Mouse (Mus musculus) kidney, embryonic 14.5 days (tissue): ENCODE data around the gene Atp6v0d1. TPM values are rescaled to one million over a fixed set of nuclear protein-coding genes. Genes with fewer than 3 reads are reported as not detected.

Source experiments
- ATAC-seq: fragments of 200-750 bp; cut with Nextera tagmentation; 2 replicates; pipeline ENCODE4 v1.8.0; 2017; ENCODE audit warnings: moderate number of reproducible peaks, mild to moderate bottlenecking, moderate TSS enrichment, moderate library complexity; ENCODE audit not compliant: low FRiP score, low TSS enrichment
- H3K27ac ChIP-seq: fragments of 300-500 bp; sonication (generic); 2 replicates; pipeline ENCODE4 v1.5.1; 2014; ENCODE audit warnings: low read depth, mild to moderate bottlenecking, low read length, moderate library complexity, mixed read lengths
- H3K27me3 ChIP-seq: fragments of 300-500 bp; sonication (generic); 2 replicates; pipeline ENCODE4 v1.6.1; 2014; ENCODE audit warnings: mild to moderate bottlenecking, low read length; ENCODE audit not compliant: control insufficient read depth, insufficient read depth
- H3K36me3 ChIP-seq: fragments of 300-500 bp; sonication (generic); 2 replicates; pipeline ENCODE4 v1.6.1; 2014; ENCODE audit warnings: low read length, mixed read lengths; ENCODE audit not compliant: control insufficient read depth, insufficient read depth
- H3K4me1 ChIP-seq: fragments of 300-500 bp; sonication (generic); 2 replicates; pipeline ENCODE4 v1.6.1; 2014; ENCODE audit warnings: low read length, mixed read lengths; ENCODE audit not compliant: control insufficient read depth, insufficient read depth
- H3K4me2 ChIP-seq: fragments of 300-500 bp; sonication (generic); replicated peaks from 2 replicates; pipeline ENCODE4 v1.6.1; 2014; ENCODE audit warnings: low read depth, mild to moderate bottlenecking, low read length
- H3K4me3 ChIP-seq: fragments of 300-500 bp; sonication (generic); 2 replicates; pipeline ENCODE4 v1.5.1; 2014; ENCODE audit warnings: mild to moderate bottlenecking, low read length
- H3K9ac ChIP-seq: fragments of 300-500 bp; sonication (generic); 2 replicates; pipeline ENCODE4 v1.6.1; 2014; ENCODE audit warnings: low read depth, mild to moderate bottlenecking, low read length, moderate library complexity
- H3K9me3 ChIP-seq: fragments of 300-500 bp; sonication (generic); 2 replicates; pipeline ENCODE4 v1.6.1; 2016; ENCODE audit warnings: low read length; ENCODE audit not compliant: control insufficient read depth
- WGBS: fragments of 180-500 bp; shearing (Covaris S2); extraction: QIAGEN DNeasy Blood & Tissue Kit; methylation state at CpG from one replicate; pipeline ENCODE4 v1.1.7; 2014; 5-methylcytosine and 5-hydroxymethylcytosine counted together
- microRNA counts: library from miRNA; unstranded; fragments of <30 nt; microRNA quantifications from one replicate; lab custom pipeline; 2017
- microRNA-seq: library from miRNA; unstranded; fragments of <30 nt; microRNA quantifications from one replicate; pipeline ENCODE4, GENCODE M21; 2016
- polyA plus RNA-seq: library from polyadenylated mRNA; unstranded; fragments of >200 nt; fragmentation: Nextera tagmentation; extraction: Ambion mirVana; gene quantifications from 2 replicates; pipeline ENCODE4 v1.2.1, GENCODE M21; 2014

Atp6v0d1 gene
- polyA plus RNA-seq, 1 experiment from 2014 or later, result 90.1 TPM

DNA sequence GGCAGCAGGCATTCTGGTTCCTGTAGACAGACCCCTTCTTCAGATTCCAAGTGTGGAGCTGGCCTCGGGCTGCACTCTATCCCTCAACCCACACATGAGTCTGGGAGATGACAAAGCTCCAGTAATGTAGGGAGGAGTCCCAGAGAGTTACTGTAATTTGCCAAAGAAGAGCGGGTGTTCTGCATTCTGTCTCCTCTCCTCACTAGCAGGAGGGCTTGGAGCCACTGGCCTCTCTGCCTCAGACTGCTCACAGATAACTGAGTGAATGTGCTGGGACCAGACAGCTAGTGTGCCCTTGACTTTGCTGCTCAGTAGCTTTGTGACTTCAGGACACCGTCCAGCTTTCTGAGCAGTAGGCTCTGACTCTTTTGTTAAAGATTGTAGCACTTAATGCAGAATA, 88.1 kb downstream of the Atp6v0d1 start:
- ATAC-seq, result no peak
- Histone ChIP-seq H3K9ac (no peak overlapping the region), H3K27ac (no peak overlapping the region), H3K4me3 (no peak overlapping the region), H3K27me3 (peaks cover under 1% of the 10 kb centered on the region; the same call in 1 of the 2 replicates), H3K9me3 (no peaks in the 10 kb centered on the region), H3K4me1 (peaks cover 18% of the 10 kb centered on the region), H3K4me2 (no peak overlapping the region), H3K36me3 (peaks cover 13% of the 10 kb centered on the region)
- 83% methylated on average over 3 of the region's 3 CpGs for WGBS

DNA sequence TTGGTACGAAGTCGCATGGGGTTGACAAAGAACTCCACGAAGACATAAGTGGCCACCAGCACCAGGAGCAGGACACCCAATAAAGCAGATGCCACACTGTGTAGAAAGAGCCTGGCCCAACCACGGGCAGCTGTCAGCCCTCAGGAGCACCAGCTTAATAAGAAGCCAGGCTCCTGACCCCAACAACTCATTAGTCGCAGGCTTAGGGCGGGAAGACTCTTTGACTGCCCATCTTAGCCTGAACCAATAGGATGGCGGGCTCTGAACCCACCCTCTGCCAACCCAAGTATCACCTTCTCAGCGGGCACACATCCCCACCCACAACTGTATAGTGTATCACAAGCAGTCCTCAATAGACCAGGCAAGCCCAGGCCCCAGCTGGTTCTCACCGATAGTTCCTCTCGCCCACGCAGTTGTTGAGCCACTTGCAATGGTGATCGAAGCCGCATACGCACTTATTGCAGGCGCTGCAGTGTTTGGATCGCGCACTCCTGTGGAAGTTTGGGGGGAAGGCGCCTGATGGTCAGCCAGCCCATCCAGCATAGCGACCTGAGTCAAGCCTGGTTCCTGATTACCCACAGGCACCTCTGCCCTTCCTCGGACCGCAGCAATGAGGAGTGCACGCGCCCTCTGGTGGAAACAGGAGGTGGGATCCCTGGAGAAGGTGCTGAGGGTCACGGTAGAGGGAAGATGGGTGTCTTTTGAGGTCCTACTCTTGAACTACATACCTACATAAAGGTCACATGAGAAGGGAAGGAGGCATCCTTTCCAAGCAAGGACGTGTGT, 89.0 kb downstream of the Atp6v0d1 start:
- no peaks in the 10 kb centered on the region for H3K9me3 ChIP-seq
- no peak overlapping the region for H3K4me3 ChIP-seq
- H3K27ac ChIP-seq, result no peak overlapping the region
- H3K27me3 ChIP-seq, result peaks cover 4% of the 10 kb centered on the region
- H3K9ac ChIP-seq, result no peak overlapping the region
- peak; percentile 7; the same call in 1 of the 2 replicates for ATAC-seq
- no peak overlapping the region for H3K4me2 ChIP-seq
- 42% methylated on average over 25 of the region's 25 CpGs for WGBS
- peaks cover 18% of the 10 kb centered on the region for H3K4me1 ChIP-seq
- H3K36me3 ChIP-seq, result peaks cover 13% of the 10 kb centered on the region

DNA sequence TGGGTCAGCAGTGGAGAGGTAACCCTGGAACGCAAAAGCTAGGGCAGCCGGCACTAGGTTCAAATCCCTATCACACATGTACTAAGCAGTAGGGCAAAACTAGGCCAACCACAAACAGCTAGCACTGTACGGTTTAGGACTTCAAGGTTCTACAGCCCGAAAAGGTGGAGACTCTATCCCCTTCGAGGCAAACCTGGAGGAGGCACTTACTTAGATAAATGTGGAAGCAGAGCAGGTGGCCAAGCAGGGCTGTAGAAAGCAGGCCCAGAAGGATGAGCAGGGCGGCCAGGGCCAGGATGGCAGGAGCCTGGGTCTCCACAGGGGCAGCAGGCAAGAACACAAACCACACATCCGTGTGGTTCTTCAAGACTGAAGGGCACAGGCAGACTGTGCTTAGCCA, 89.7 kb downstream of the Atp6v0d1 start:
- Histone ChIP-seq H3K4me3 (no peak overlapping the region), H3K4me1 (peaks cover 18% of the 10 kb centered on the region), H3K36me3 (peaks cover 13% of the 10 kb centered on the region), H3K9me3 (no peaks in the 10 kb centered on the region), H3K27me3 (peaks cover 4% of the 10 kb centered on the region), H3K4me2 (no peak overlapping the region), H3K9ac (no peak overlapping the region), H3K27ac (no peak overlapping the region)
- no peak for ATAC-seq
- 93% methylated on average over 7 of the region's 7 CpGs for WGBS

GRCm38 (mm10) chr8:105475742-105476141, 90.1 kb downstream of the Atp6v0d1 start:
- Histone ChIP-seq H3K27me3 (peaks cover 4% of the 10 kb centered on the region), H3K9me3 (no peaks in the 10 kb centered on the region), H3K4me1 (peaks cover 18% of the 10 kb centered on the region), H3K36me3 (peaks cover 13% of the 10 kb centered on the region), H3K9ac (no peak overlapping the region), H3K27ac (no peak overlapping the region), H3K4me2 (no peak overlapping the region), H3K4me3 (no peak overlapping the region)
- no peak for ATAC-seq
- 94% methylated on average over 8 of the region's 8 CpGs for WGBS

GRCm38 (mm10) chr8:105475254-105475653, 90.6 kb downstream of the Atp6v0d1 start:
- Histone ChIP-seq H3K27me3 (peaks cover 4% of the 10 kb centered on the region), H3K36me3 (peaks cover 13% of the 10 kb centered on the region), H3K4me1 (peaks cover 23% of the 10 kb centered on the region), H3K27ac (no peak overlapping the region), H3K9me3 (no peaks in the 10 kb centered on the region), H3K4me2 (no peak overlapping the region), H3K9ac (no peak overlapping the region), H3K4me3 (no peak overlapping the region)
- no peak for ATAC-seq
- 50% methylated on average over 4 of the region's 4 CpGs for WGBS

DNA sequence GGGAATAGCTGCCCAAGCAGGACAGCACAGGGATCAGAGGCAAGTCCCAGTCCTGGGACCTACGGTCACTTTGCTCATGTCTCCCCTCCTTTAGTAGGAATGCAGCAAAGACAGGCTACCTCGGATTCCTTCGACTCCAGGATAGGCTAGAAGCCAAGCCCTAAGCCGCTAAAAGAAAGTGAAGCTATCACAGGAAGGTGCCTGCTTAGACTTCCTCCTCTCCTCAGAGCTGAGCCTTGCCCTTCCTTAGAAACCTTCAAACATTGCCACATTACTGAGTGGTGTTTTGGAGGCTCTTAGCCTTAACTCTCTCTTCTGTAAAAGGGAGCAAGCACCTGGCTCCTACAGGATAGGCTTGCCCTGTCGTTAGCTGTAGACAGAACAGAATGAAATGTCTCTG, 91.2 kb downstream of the Atp6v0d1 start:
- H3K27ac ChIP-seq, result no peak overlapping the region

More for the DNA sequence above, 91.2 kb downstream of the Atp6v0d1 start:
- H3K9me3 ChIP-seq, result no peaks in the 10 kb centered on the region
- no peak overlapping the region for H3K4me3 ChIP-seq
- no peak overlapping the region for H3K4me2 ChIP-seq
- H3K9ac ChIP-seq, result no peak overlapping the region
- peaks cover 13% of the 10 kb centered on the region for H3K36me3 ChIP-seq
- ATAC-seq, result no peak
- peaks cover 4% of the 10 kb centered on the region for H3K27me3 ChIP-seq
- H3K4me1 ChIP-seq, result peaks cover 24% of the 10 kb centered on the region
- WGBS, result 44% methylated on average over 5 of the region's 5 CpGs

MicroRNA genes within 50 kb of the gene (microRNA counts, 519-probe panel; counts per million panel counts)
- microRNA mmu-miR-1966 (lab: Ali Mortazavi, UCI), result 3,809 counts per million, percentile 22 among the panel's probes with 10 or more counts

Small RNA genes within 50 kb of the gene (microRNA-seq; reads per million reads assigned to microRNA genes)
- not detected for gene Mir1966

Other genes with a start within 250 kb of the Atp6v0d1 start
- gene Lrrc29, start 239.8 kb downstream of the Atp6v0d1 start, polyA plus RNA-seq, result 1.6 and 2.1 TPM in 2 replicates
- 120 and 142 TPM in 2 replicates for gene Tmem208, start 239.7 kb downstream of the Atp6v0d1 start, polyA plus RNA-seq
- 5.1 and 6.0 TPM in 2 replicates for gene Fhod1, start 218.1 kb downstream of the Atp6v0d1 start, polyA plus RNA-seq
- 2.6 and 4.0 TPM in 2 replicates for gene Slc9a5, start 217.2 kb downstream of the Atp6v0d1 start, polyA plus RNA-seq
- 0.43 and 1.2 TPM in 2 replicates for gene Plekhg4, start 192.8 kb downstream of the Atp6v0d1 start, polyA plus RNA-seq
- not detected in 2 replicates for gene Kctd19, start 152.5 kb downstream of the Atp6v0d1 start, polyA plus RNA-seq
- gene Lrrc36, start 152.5 kb downstream of the Atp6v0d1 start, polyA plus RNA-seq, result 0.21 TPM in 1 of 2 replicates, not detected in the other
- gene Tppp3, start 94.5 kb downstream of the Atp6v0d1 start, polyA plus RNA-seq, result 18.3 and 22.3 TPM in 2 replicates
- 27.4 and 37.3 TPM in 2 replicates for gene Zdhhc1, start 69.1 kb downstream of the Atp6v0d1 start, polyA plus RNA-seq
- 32.9 and 40.2 TPM in 2 replicates for gene Hsd11b2, start 47.3 kb downstream of the Atp6v0d1 start, polyA plus RNA-seq
- 17.3 and 28.4 TPM in 2 replicates for gene Ripor1, start 39.2 kb upstream of the Atp6v0d1 start, polyA plus RNA-seq
- gene Ctcf, start 70.5 kb upstream of the Atp6v0d1 start, polyA plus RNA-seq, result 73.0 and 139 TPM in 2 replicates
- 1.3 and 1.4 TPM in 2 replicates for gene Agrp, start 71.3 kb upstream of the Atp6v0d1 start, polyA plus RNA-seq
- 0.33 and 0.65 TPM in 2 replicates for gene Carmil2, start 120.2 kb upstream of the Atp6v0d1 start, polyA plus RNA-seq
- gene Acd, start 135.1 kb upstream of the Atp6v0d1 start, polyA plus RNA-seq, result 50.3 and 62.0 TPM in 2 replicates
- 15.6 and 16.1 TPM in 2 replicates for gene Pard6a, start 135.1 kb upstream of the Atp6v0d1 start, polyA plus RNA-seq
- 0.16 TPM in 1 of 2 replicates, not detected in the other for gene 4933405L10Rik, start 141.6 kb upstream of the Atp6v0d1 start, polyA plus RNA-seq
- gene Enkd1, start 142.2 kb upstream of the Atp6v0d1 start, polyA plus RNA-seq, result 33.0 and 36.2 TPM in 2 replicates
- gene Gfod2, start 192.6 kb upstream of the Atp6v0d1 start, polyA plus RNA-seq, result 11.9 and 15.8 TPM in 2 replicates